Mouse (Mus musculus) liver, postnatal 0 days (tissue): Measurements from ENCODE around the gene Reln.

Source experiments
- CTCF ChIP-seq: sonication (generic); IDR thresholded peaks from 2 replicates; pipeline ENCODE4 v1.5.1; 2016; ENCODE audit warnings: antibody characterized with exemption, low read depth
- EP300 ChIP-seq: IDR thresholded peaks from 2 replicates; pipeline ENCODE4 v1.6.1; 2016; ENCODE audit warnings: antibody characterized with exemption, low read depth, mild to moderate bottlenecking

GRCm38 (mm10) chr5:21901411-21901810, 443.1 kb downstream of the Reln start:
- no peak for TF ChIP-seq CTCF
- no peak for TF ChIP-seq EP300
